Mouse (Mus musculus) gastrocnemius, adult 2 months (tissue): Measurements from ENCODE around the gene Pfdn4. TPM values are rescaled to one million over a fixed set of nuclear protein-coding genes. Genes with fewer than 3 reads are reported as not detected.

Experiments used
- DNase-seq: peaks from one replicate; pipeline ENCODE4 v3.0.0; 2022
- H3K27ac ChIP-seq: fragments of 200-600 bp; 2 replicates; pipeline ENCODE4 v1.8.1; 2022; ENCODE audit warnings: mild to moderate bottlenecking
- H3K4me3 ChIP-seq: fragments of 200-600 bp; 2 replicates; pipeline ENCODE4 v1.8.1; 2022; ENCODE audit warnings: mild to moderate bottlenecking, moderate library complexity
- CTCF ChIP-seq: fragments of 200-600 bp; IDR thresholded peaks from 2 replicates; pipeline ENCODE4 v1.8.1; 2022; ENCODE audit warnings: antibody characterized with exemption, mild to moderate bottlenecking, moderate library complexity
- intact Hi-C: fragments of 180-260 bp; cut with DNase I; formaldehyde crosslinking; loops from one replicate; pipeline ENCODE4 v1.15.1; 2025
- total RNA-seq, 2 experiments: library from RNA; stranded (reverse); gene quantifications; 2 replicates each; pipeline ENCODE4 v1.2.3; 2021

The Pfdn4 gene
- total RNA-seq, 2 experiments from 2014 or later, result 11.8 to 14.4 TPM

DNA sequence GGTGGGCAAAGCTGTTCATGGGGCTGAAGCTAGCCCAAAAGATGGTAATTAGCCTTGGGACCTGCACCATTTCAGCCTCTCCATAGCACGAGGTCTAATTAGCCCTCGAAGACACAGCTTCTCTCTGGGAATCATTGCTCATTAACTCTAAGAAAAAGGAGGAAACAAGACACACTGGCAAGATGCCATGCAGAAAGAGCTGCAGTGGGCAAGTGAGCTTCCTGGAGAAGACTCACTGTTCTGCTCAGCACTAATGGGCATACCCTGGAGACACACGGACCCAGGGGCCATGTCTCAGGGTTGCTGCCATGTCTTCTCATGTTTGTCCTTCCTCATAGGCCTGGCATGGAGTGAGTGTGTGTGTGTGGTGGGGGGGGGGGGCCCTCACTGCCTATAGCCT lies 47.9 kb downstream of the Pfdn4 start:
- Histone ChIP-seq H3K4me3 (no peak overlapping the region), H3K27ac (no peak overlapping the region)
- TF ChIP-seq CTCF, result no peak
- no peak for DNase-seq
- intact Hi-C loops, result no loop called here

DNA sequence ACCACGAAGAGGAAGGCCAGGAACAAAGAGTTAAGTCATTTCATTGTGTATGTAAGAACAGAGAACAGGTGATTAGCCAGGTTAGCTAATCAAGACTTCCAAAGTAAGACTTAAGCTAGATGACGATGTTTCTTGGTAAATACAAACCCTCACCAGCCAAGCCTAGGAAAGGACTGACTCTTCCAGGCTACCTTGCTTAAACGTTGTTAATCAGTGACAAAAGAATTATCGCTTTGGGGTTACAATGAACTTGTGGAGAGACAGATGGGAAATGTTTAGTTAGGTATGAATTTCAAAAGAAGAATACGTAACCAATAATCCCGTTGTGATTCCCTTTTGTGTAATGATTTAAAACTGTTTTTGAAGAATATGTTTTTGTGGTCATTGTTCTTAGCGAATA lies 48.7 kb downstream of the Pfdn4 start:
- TF ChIP-seq CTCF, result no peak
- no peak overlapping the region for H3K4me3 ChIP-seq
- H3K27ac ChIP-seq, result no peak overlapping the region
- DNase-seq, result no peak
- intact Hi-C loops, result no loop called here

DNA sequence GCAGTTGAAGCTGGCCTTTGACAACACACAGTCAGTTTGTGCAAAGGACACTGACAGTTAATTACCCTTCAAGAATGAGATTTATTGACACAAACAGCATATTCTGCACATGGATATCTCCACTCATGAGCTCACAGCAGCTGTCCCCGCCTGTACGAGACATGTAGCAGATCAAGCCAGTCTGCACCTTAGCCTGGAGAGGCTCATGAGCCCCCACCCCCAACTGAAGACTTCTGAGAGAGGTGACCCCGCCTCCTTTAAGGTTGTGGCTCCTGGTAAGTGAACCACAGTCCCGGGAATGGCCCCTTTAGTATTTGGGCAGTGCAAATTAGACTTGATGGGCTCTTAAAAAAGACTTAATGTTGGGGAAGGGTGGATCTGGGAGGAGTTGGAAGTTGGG lies 49.5 kb downstream of the Pfdn4 start:
- H3K27ac ChIP-seq, result no peak overlapping the region
- no peak for TF ChIP-seq CTCF

DNA sequence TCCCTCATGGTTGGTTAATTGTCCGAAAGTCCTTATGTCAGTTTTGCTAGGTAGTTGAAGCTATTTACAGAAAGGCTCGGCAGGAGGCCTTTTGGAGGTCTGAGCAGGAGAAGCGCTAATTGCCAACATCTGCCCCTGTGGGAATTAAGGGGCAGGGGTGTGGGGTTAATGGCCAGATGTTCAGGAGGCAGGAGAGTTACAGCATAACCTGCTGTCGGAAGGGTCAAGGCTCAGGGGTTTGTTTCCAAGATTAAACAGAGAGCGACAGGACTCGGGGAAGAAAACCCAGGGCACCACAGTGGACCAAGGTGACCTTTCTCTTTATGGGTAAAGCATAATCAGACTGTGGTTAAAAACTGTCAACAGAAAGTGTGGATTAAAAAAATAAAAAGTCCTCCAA lies 51.3 kb downstream of the Pfdn4 start:
- no peak for TF ChIP-seq CTCF
- Histone ChIP-seq H3K4me3 (no peak overlapping the region), H3K27ac (no peak overlapping the region)
- intact Hi-C loops, result no loop called here
- no peak for DNase-seq

More for the DNA sequence above, 49.5 kb downstream of the Pfdn4 start:
- no peak overlapping the region for H3K4me3 ChIP-seq
- intact Hi-C loops, result no loop called here
- no peak for DNase-seq

DNA sequence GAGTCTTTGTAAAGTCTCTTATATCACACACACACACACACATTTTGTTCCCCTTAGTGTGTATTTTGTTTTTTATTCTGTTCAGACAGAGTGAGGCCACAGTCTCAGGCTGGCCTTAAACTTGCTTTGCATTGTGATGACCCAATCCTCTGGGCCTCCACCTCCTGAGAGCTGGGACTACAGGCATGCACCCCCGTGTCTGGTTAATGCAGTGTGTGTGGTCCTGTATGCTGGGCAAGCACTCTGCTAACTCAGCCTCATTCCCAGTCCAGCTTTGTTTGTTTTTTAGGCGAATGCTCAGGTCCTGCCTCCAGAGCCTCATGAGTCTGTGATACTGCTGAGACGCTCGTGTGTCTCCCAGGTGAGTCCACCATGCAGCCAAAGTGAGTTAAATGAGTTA lies 51.8 kb downstream of the Pfdn4 start:
- H3K4me3 ChIP-seq, result no peak overlapping the region
- intact Hi-C loops, result no loop called here
- no peak for TF ChIP-seq CTCF
- H3K27ac ChIP-seq, result no peak overlapping the region
- DNase-seq, result no peak

DNA sequence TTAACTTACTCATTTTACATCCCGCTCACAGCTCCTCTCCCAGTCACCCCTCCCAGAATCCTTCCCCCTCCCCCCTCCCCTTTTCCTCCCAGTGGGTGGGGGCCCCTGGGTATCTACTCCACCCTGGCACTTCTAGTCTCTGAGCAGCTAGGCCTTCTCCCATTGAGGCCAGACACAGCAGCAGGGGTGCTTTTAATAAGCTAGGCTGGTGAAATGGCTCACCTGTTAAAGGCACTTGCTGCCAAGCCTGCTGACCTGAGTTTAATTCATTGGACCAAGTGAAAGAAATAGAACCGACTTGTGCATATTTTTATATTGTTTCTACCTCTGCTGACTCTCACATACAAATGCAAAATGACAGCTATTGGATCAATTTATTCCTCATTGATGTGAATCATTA lies 52.9 kb downstream of the Pfdn4 start:
- no peak for DNase-seq
- H3K27ac ChIP-seq, result no peak overlapping the region
- no peak overlapping the region for H3K4me3 ChIP-seq
- TF ChIP-seq CTCF, result no peak
- intact Hi-C loops, result no loop called here

DNA sequence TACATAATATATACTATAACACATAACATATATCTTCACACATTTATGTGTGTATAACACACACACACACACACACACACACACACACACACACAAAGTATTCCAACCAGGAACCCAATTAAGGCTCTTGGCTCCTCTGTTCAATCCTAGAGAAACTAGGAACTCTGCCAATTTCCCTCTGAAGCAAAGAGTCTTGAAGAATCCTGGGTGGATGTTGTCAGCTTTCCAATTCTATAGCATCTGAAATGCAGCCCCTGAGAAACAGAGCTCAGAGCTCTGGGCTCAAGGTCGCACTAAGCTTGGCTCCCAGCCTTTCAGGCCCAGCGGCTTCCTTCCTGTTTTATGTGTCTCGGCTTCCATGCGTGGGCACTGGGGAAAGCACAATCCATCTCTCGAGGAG lies 54.0 kb downstream of the Pfdn4 start:
- TF ChIP-seq CTCF, result no peak
- intact Hi-C loops, result no loop called here
- H3K27ac ChIP-seq, result no peak overlapping the region
- DNase-seq, result no peak
- H3K4me3 ChIP-seq, result no peak overlapping the region

DNA sequence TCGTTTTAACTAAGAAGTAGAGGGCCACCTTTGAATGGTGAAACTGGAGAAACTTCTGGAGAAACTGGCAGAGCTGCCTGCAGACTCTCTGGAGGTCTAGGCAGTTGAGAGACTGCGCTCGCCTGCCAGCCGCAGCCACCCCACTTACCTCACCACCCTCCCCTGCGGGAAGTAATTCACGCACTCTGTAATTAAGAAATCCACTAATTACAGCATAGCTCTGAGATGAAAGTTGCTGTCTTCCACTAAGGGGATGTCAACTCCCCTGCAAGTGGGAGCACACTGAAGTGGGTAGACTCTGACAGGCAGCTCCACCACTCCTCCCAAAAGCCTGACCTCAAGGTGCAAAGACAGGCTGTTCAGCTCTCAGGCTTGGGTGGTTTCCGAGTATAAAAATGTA lies 55.9 kb downstream of the Pfdn4 start:
- no peak for DNase-seq
- intact Hi-C loops, result no loop called here
- no peak overlapping the region for H3K4me3 ChIP-seq
- TF ChIP-seq CTCF, result no peak
- no peak overlapping the region for H3K27ac ChIP-seq

DNA sequence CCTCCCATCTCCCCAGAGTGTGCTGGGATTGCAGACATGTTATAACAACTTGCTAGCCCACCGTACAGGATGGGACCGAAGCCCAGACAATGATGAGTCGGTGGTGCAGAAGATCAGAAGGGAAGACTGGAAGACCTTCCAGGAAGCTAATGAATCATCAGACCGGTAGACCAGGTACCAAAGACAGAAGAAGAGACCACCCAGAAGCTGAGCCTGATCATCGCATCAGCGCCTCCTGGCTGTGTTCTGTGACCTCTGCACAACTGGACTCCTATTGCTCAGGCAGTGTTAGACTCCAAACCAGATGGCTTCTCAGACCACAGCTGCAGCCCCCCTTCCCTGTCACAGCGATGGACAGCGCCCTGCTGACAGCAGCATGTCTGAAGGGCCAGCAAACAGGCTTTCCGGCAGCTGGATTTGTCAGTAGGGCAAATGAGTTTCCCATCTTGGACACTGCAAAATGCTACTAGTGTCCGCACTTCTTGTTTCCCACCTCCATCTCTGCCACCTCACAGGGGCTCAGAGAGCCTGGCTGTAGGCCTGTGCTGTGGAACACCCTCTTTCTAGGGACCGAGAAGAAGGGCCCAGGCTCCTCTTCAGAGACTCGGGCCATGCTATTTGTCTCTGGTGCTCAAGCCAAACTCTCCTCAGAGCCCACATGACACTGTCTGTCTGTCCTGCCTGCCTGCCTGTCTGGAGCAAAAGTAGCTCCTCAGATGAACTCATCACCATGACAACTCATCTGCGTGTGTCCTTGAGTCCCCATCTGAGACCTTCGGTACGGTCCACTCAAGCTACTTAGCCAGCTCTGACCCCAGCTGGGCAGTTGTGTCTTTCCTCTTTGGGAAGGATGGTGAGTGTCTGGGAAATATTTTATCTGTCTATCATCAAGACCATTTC lies 68.0 kb downstream of the Pfdn4 start:
- DNase-seq, result no peak
- intact Hi-C loops, result no loop called here
- H3K4me3 ChIP-seq, result no peak overlapping the region
- no peak for TF ChIP-seq CTCF
- no peak overlapping the region for H3K27ac ChIP-seq

DNA sequence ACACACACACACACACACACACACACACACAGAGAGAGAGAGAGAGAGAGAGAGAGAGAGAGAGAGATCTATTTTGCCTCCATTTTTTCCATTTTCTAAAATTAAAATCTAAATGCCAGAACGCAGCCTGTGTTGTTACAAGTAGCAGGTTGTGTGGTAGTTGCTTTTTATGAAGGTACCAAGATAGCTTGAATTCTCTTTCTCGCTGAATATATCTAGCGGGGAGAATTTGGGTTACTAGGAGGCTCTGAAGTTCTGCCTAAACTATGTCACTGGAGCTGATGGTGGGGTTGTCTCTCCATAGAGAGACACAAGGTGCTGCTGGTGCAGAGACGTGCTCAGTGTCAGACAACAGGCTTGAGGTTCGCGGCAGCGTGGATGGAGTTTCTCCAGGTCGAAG lies 68.8 kb downstream of the Pfdn4 start:
- no peak for DNase-seq
- TF ChIP-seq CTCF, result no peak
- H3K4me3 ChIP-seq, result no peak overlapping the region
- intact Hi-C loops, result no loop called here
- H3K27ac ChIP-seq, result no peak overlapping the region

Other genes starting within 250 kb of the Pfdn4 start
- under 1 TPM; 0.50 to 0.89 TPM for gene Bcas1, start 68.6 kb upstream of the Pfdn4 start, total RNA-seq
- not detected for gene Cyp24a1, start 717 bp downstream of the Pfdn4 start, total RNA-seq
- gene 4930470P17Rik, start 105.6 kb downstream of the Pfdn4 start, total RNA-seq, result not detected
- gene Dok5, start 235.4 kb downstream of the Pfdn4 start, total RNA-seq, result 1 to 10 TPM; 2.9 to 3.8 TPM